Mouse (Mus musculus): ENCODE measurements around the gene Hoxd4.

GRCm38 (mm10) chr2:74671847-74672246 is 39.9 kb upstream of the Hoxd4 start:
- TF ChIP-seq MAX (IDR thresholded peaks at IDR 0.05) = no peak
- TF ChIP-seq CTCF (IDR thresholded peaks at IDR 0.05; ENCODE audit: control insufficient read depth, insufficient read depth, insufficient read length) = no peak
- TF ChIP-seq CEBPB (IDR thresholded peaks at IDR 0.05; ENCODE audit: low read depth) = no peak
- no peak for TF ChIP-seq MYOD1 (IDR thresholded peaks at IDR 0.05; ENCODE audit: control insufficient read depth, insufficient read length, low read depth)
- no peak for TF ChIP-seq MYOG (IDR thresholded peaks at IDR 0.05; ENCODE audit: control insufficient read depth, extremely low read depth, insufficient read length)
- no peak for TF ChIP-seq FOSL1 (IDR thresholded peaks at IDR 0.05; ENCODE audit: insufficient read depth, low read length, poor library complexity, severe bottlenecking)
- TF ChIP-seq USF1 (IDR thresholded peaks at IDR 0.05; ENCODE audit: low read depth) = no peak

All from C2C12 (cell line).